Mouse (Mus musculus): ENCODE data around the gene Gnl2.

The Gnl2 gene

GRCm38 (mm10) chr4:125084403-125085345 is 68.3 kb downstream of the Gnl2 start, which contains the start of gene Meaf6:
Gene Meaf6, plus strand, starts transcription at chr4:125085134.
- peak; percentile 90 for DNase-seq (ENCODE audit: low spot score)

GRCm38 (mm10) chr4:125085346-125085841 is 69.0 kb downstream of the Gnl2 start:
- DNase-seq (ENCODE audit: low spot score), result peak; percentile 82

DNA sequence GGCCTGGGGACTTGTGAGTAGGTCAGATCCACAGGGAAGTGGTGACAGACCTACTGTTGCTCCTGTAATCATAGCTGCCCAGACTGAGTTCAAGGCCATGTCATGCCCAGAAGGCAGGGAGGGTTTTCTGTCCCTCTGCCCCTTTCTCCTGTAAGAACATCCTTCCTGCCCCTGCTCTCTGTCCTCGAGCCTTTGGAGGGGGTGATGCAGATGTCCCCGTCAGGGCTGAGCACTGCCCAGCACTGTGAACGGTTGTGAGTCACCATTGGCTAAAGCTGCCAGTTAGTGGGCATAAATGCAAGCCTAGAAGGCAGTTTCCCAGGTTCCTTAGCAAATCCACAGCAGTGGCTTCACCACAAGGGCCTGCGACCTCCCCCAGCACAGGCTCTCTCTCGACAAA is 76.6 kb downstream of the Gnl2 start:
- no peak for DNase-seq (ENCODE audit: low spot score)

DNA sequence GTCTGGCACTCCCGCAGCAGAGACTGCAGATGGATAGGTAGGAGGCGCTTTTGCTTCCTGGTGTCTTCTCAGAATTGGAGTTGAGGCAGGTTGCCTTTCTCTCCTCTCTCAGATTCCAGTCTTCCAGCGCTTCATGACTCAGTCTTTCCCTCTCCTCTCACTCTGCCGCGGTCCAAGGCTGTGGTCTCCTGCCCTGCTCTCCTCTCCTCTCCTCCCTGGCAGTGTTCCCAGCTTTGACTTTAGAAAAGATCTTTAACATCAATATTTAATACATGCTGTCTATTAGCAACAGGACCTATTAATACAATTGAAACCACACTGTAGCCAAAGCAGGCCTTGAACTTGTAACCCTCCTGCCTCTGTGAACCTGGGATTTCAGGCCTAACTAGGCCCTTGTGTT is 79.7 kb downstream of the Gnl2 start:
- DNase-seq (ENCODE audit: low spot score), result no peak

DNA sequence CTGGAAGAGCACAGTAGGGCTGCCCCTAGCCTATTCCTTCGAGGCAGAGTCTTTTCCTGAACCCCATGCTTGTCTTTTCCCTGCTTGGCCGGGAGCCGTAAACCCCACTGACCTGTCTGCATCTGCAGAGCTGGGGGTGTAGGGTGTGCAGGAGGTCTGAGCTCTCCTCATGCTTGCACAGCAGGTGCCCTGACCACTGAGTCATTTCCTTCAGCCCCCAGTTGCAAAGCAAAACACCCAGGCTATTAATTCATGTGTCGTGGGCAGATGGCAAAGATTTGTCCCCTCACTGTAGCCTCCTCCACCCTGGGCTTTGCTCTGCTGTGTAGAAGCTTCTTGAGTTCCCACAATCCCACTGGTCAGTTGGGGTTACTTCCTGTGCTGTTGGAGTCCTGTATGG is 81.0 kb downstream of the Gnl2 start:
- no peak for DNase-seq (ENCODE audit: low spot score)

- DNase-seq (ENCODE audit: low spot score), result peak; percentile 53
Observed at GRCm38 (mm10) chr4:125099458-125099857, 83.1 kb downstream of the Gnl2 start.

GRCm38 (mm10) chr4:125101334-125101733 is 84.9 kb downstream of the Gnl2 start:
- no peak for DNase-seq (ENCODE audit: low spot score)

Measured in testis, postnatal 14 days (tissue).